Mouse (Mus musculus) liver, postnatal 0 days (tissue): ENCODE measurements around the gene Arid2. TPM values are rescaled to one million over a fixed set of nuclear protein-coding genes. Genes with fewer than 3 reads are reported as not detected.

ENCODE experiments used
- ATAC-seq: fragments of 200-750 bp; cut with Nextera tagmentation; 2 replicates; pipeline ENCODE4 v1.8.0; 2017; ENCODE audit warnings: mild to moderate bottlenecking, moderate library complexity
- DNase-seq: peaks from one replicate; pipeline ENCODE4 v3.0.0-alpha.2; 2016
- H3K27ac ChIP-seq: fragments of 300-500 bp; sonication (generic); 2 replicates; pipeline ENCODE4 v1.5.1; 2014; ENCODE audit warnings: antibody characterized with exemption, moderate library complexity, mild to moderate bottlenecking, low read depth
- H3K27me3 ChIP-seq: fragments of 300-500 bp; sonication (generic); 2 replicates; pipeline ENCODE4 v1.6.1; 2014; ENCODE audit warnings: low read length, control low read depth, mixed read lengths; ENCODE audit not compliant: insufficient read depth
- H3K36me3 ChIP-seq: fragments of 300-500 bp; sonication (generic); replicated peaks from 2 replicates; pipeline ENCODE4 v1.6.1; 2014; ENCODE audit warnings: mild to moderate bottlenecking, control low read depth, low read length, moderate library complexity, mixed read lengths; ENCODE audit not compliant: insufficient read depth
- H3K4me1 ChIP-seq: fragments of 300-500 bp; sonication (generic); 2 replicates; pipeline ENCODE4 v1.6.1; 2014; ENCODE audit warnings: antibody characterized with exemption, mild to moderate bottlenecking, control low read depth; ENCODE audit not compliant: insufficient read depth
- H3K4me2 ChIP-seq: fragments of 300-500 bp; sonication (generic); 2 replicates; pipeline ENCODE4 v1.6.1; 2014; ENCODE audit warnings: low read depth, mild to moderate bottlenecking, low read length, moderate library complexity, mixed read lengths
- H3K4me3 ChIP-seq: fragments of 300-500 bp; sonication (generic); 2 replicates; pipeline ENCODE4 v1.5.1; 2014; ENCODE audit warnings: low read depth, low read length
- H3K9ac ChIP-seq: fragments of 300-500 bp; sonication (generic); replicated peaks from 2 replicates; pipeline ENCODE4 v1.6.1; 2014; ENCODE audit warnings: mild to moderate bottlenecking, moderate library complexity
- H3K9me3 ChIP-seq: fragments of 300-500 bp; sonication (generic); 2 replicates; pipeline ENCODE4 v1.6.1; 2016; ENCODE audit warnings: mild to moderate bottlenecking, control low read depth, low read length, mixed read lengths
- CTCF ChIP-seq: sonication (generic); IDR thresholded peaks from 2 replicates; pipeline ENCODE4 v1.5.1; 2016; ENCODE audit warnings: antibody characterized with exemption, low read depth
- EP300 ChIP-seq: IDR thresholded peaks from 2 replicates; pipeline ENCODE4 v1.6.1; 2016; ENCODE audit warnings: antibody characterized with exemption, low read depth, mild to moderate bottlenecking
- WGBS: fragments of 180-500 bp; shearing (Covaris S2); extraction: QIAGEN DNeasy Blood & Tissue Kit; methylation state at CpG from one replicate; pipeline ENCODE4 v1.1.7; 2014; ENCODE audit not compliant: insufficient replicate concordance; 5-methylcytosine and 5-hydroxymethylcytosine counted together
- polyA plus RNA-seq: library from polyadenylated mRNA; unstranded; fragments of >200 nt; fragmentation: Nextera tagmentation; extraction: Ambion mirVana; gene quantifications from 2 replicates; pipeline ENCODE4 v1.2.1, GENCODE M21; 2015

The Arid2 gene
- polyA plus RNA-seq, 1 experiment from 2014 or later: 5.5 TPM

DNA sequence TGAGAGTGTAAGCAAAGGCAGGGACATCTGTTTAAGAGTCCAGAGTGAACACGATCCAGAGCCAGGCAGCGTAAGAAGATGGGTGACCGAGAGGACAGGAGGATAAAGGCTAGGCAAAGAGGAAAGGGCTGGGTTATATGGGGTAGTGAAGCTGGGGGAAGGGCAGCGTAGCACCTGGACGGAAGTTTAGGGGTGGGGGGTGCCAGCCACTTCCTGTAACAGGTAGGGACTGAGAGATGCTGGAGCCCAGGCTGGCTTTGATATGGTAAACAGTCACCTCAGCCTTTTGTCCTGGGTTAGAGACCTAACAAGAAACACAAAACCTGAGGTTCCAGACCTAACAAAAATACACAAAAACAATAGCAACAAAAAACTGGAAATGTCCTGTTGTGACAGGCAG is 29.5 kb upstream of the Arid2 start:
- DNase-seq (no peak), ATAC-seq (no peak)
- Histone ChIP-seq H3K4me1 (peaks cover 4% of the 10 kb centered on the region; the same call in 1 of the 2 replicates), H3K9ac (no peak overlapping the region), H3K4me2 (no peak overlapping the region), H3K36me3 (no peaks in the 10 kb centered on the region), H3K4me3 (no peak overlapping the region), H3K9me3 (peaks cover 8% of the 10 kb centered on the region), H3K27ac (no peak overlapping the region), H3K27me3 (no peaks in the 10 kb centered on the region)
- TF ChIP-seq CTCF: no peak
- no peak for TF ChIP-seq EP300
- WGBS: 67% methylated on average over 5 of the region's 5 CpGs

- WGBS: 83% methylated on average over 3 of the region's 3 CpGs
- TF ChIP-seq EP300: no peak
- TF ChIP-seq CTCF: no peak
- no peak for ATAC-seq
Observed at GRCm38 (mm10) chr15:96264614-96265013, 22.7 kb upstream of the Arid2 start.

GRCm38 (mm10) chr15:96267933-96268332 is 19.4 kb upstream of the Arid2 start:
- no peak overlapping the region for H3K4me2 ChIP-seq
- TF ChIP-seq EP300 (no peak), CTCF (no peak)
- H3K9me3 ChIP-seq: peaks cover 3% of the 10 kb centered on the region
- H3K4me1 ChIP-seq: peaks cover 6% of the 10 kb centered on the region
- 62% methylated on average over 9 of the region's 9 CpGs for WGBS
- peaks cover 2% of the 10 kb centered on the region for H3K36me3 ChIP-seq
- H3K4me3 ChIP-seq: no peak overlapping the region
- no peak overlapping the region for H3K9ac ChIP-seq
- H3K27me3 ChIP-seq: no peaks in the 10 kb centered on the region
- no peak for ATAC-seq
- DNase-seq: no peak
- H3K27ac ChIP-seq: no peak overlapping the region

More at GRCm38 (mm10) chr15:96264614-96265013, 22.7 kb upstream of the Arid2 start:
- Histone ChIP-seq H3K4me1 (no peaks in the 10 kb centered on the region; the same call in 1 of the 2 replicates), H3K9ac (no peak overlapping the region), H3K27ac (no peak overlapping the region), H3K27me3 (no peaks in the 10 kb centered on the region), H3K9me3 (peaks cover 12% of the 10 kb centered on the region), H3K36me3 (peaks cover 2% of the 10 kb centered on the region; the same call in 1 of the 2 replicates), H3K4me2 (no peak overlapping the region), H3K4me3 (no peak overlapping the region)
- no peak for DNase-seq

GRCm38 (mm10) chr15:96268610-96269009 is 18.7 kb upstream of the Arid2 start:
- Histone ChIP-seq H3K27ac (peak overlapping the region; percentile 16; the same call in 1 of the 2 replicates), H3K4me1 (peaks cover 6% of the 10 kb centered on the region), H3K9ac (no peak overlapping the region), H3K4me2 (no peak overlapping the region), H3K9me3 (peaks cover 3% of the 10 kb centered on the region; the same call in 1 of the 2 replicates), H3K36me3 (peaks cover 2% of the 10 kb centered on the region), H3K4me3 (no peak overlapping the region), H3K27me3 (no peaks in the 10 kb centered on the region)
- no peak for DNase-seq
- WGBS: 84% methylated on average over 9 of the region's 9 CpGs
- ATAC-seq: no peak
- TF ChIP-seq CTCF: no peak
- no peak for TF ChIP-seq EP300

- peaks cover 2% of the 10 kb centered on the region for H3K36me3 ChIP-seq
Observed at GRCm38 (mm10) chr15:96269402-96269801, 17.9 kb upstream of the Arid2 start.

GRCm38 (mm10) chr15:96270272-96270880 is 16.9 kb upstream of the Arid2 start:
- peaks cover 2% of the 10 kb centered on the region for H3K36me3 ChIP-seq
- no peak overlapping the region for H3K9ac ChIP-seq
- WGBS: 72% methylated on average over 10 of the region's 10 CpGs
- peak; percentile 63 for DNase-seq
- H3K4me3 ChIP-seq: no peak overlapping the region
- H3K27me3 ChIP-seq: no peaks in the 10 kb centered on the region
- peaks cover 6% of the 10 kb centered on the region for H3K4me1 ChIP-seq
- H3K4me2 ChIP-seq: peak overlapping the region; percentile 26; the same call in 1 of the 2 replicates
- H3K9me3 ChIP-seq: peaks cover 3% of the 10 kb centered on the region; the same call in 1 of the 2 replicates
- peak overlapping the region; percentile 78 for H3K27ac ChIP-seq
- TF ChIP-seq CTCF (no peak), EP300 (no peak)
- peak; percentile 97 for ATAC-seq

More at GRCm38 (mm10) chr15:96269402-96269801, 17.9 kb upstream of the Arid2 start:
- ATAC-seq: peak; percentile 69
- peaks cover 3% of the 10 kb centered on the region; the same call in 1 of the 2 replicates for H3K9me3 ChIP-seq
- no peak overlapping the region for H3K4me3 ChIP-seq
- H3K27ac ChIP-seq: peak overlapping the region; percentile 78; the same call in 1 of the 2 replicates
- H3K27me3 ChIP-seq: no peaks in the 10 kb centered on the region
- peaks cover 6% of the 10 kb centered on the region for H3K4me1 ChIP-seq
- H3K9ac ChIP-seq: no peak overlapping the region
- H3K4me2 ChIP-seq: no peak overlapping the region
- whole genome bisulfite sequencing: 78% methylated on average over 4 of the region's 4 CpGs
- DNase-seq: no peak
- TF ChIP-seq CTCF: no peak
